Mouse (Mus musculus) megakaryocyte-erythroid progenitor cell, adult 5-6 weeks (primary cell): ENCODE measurements around the gene Pacsin2. TPM values are rescaled to one million over a fixed set of nuclear protein-coding genes. Genes with fewer than 3 reads are reported as not detected.

Experiments used
- ATAC-seq: replicated peaks from 2 replicates; pipeline ENCODE4 v1.8.0; 2016; ENCODE audit warnings: mild to moderate bottlenecking, inconsistent platforms; ENCODE audit not compliant: severe bottlenecking, poor library complexity, low FRiP score, low TSS enrichment
- total RNA-seq, 2 experiments: library from RNA; stranded (forward) in 1 of 2; stranded (reverse) in 1 of 2; fragments of 200-1000, 215-1000 nt in 1 of 2; fragments of >200 nt in 1 of 2; fragmentation: Nextera tagmentation in 1 of 2; gene quantifications; 2 replicates each; pipeline ENCODE4 v1.2.3; 2014 to 2017

Gene Pacsin2
- total RNA-seq, 2 experiments from 2014 or later, result 86.5 to 138 TPM

GRCm38 (mm10) chr15:83430986-83431763, 33.2 kb downstream of the Pacsin2 start:
- no peak for ATAC-seq

DNA sequence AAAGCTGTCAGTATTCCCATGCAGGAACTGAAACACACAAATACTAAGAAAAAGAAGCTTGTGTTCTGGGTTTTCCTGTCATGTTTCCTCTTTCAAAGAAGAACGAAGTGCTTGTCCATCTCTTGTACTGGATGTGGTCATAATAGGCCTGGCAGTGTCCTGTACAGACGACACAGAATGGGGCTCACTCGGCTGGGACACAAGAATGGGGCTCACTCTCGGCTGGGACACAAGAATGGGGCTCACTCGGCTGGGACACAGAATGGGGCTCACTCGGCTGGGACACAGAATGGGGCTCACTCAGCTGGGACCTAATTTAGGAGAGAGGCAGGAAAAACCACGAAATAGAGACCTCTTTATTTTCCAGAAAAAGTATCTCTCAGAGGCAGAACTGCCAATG, 34.0 kb downstream of the Pacsin2 start:
- ATAC-seq, result no peak

DNA sequence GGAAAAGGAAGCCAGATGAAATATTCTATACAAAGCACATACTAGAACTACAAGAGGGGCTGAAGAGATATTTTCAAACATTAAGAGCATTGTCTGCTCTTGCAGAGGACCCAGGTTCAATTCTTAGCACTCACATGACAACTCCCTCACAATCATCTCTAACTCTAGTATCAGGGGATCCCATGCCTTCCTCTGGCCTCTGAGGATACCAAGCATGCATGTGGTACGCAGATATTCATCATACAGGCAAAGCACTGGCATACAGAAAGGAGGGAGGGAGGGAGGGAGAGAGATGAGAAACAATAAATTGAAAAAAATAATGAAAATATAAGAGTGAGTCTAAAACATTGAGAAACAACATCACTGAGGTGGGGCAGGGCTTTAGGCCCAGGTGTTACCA, 35.8 kb downstream of the Pacsin2 start:
- ATAC-seq, result no peak

- 0 out of 2 replicates have a peak, but pooled peaks have one; percentile 12 for ATAC-seq
These were observed 36.9 kb downstream of the Pacsin2 start for GRCm38 (mm10) chr15:83427294-83428163.

- ATAC-seq, result no peak
These were observed 38.6 kb downstream of the Pacsin2 start for GRCm38 (mm10) chr15:83425794-83426193.

DNA sequence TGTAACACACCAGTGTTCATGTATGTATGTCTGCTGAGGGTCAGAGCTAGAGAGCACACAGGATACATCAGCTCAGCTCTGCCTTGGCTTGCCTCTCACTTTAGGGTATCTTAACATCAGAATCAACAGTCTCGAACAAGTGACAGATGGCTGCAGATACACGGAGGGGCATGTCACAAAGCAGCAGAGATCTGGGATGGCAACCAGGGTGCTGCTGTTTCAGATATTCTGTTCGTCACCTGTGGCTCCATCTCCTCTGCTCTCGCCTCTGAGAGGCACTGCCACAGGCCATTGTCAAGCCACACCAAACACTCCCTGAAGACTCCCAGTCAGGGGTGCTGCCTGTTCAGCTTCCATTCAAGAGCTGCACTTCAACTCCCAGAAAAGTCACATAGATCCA, 39.1 kb downstream of the Pacsin2 start:
- ATAC-seq, result peak; percentile 67

DNA sequence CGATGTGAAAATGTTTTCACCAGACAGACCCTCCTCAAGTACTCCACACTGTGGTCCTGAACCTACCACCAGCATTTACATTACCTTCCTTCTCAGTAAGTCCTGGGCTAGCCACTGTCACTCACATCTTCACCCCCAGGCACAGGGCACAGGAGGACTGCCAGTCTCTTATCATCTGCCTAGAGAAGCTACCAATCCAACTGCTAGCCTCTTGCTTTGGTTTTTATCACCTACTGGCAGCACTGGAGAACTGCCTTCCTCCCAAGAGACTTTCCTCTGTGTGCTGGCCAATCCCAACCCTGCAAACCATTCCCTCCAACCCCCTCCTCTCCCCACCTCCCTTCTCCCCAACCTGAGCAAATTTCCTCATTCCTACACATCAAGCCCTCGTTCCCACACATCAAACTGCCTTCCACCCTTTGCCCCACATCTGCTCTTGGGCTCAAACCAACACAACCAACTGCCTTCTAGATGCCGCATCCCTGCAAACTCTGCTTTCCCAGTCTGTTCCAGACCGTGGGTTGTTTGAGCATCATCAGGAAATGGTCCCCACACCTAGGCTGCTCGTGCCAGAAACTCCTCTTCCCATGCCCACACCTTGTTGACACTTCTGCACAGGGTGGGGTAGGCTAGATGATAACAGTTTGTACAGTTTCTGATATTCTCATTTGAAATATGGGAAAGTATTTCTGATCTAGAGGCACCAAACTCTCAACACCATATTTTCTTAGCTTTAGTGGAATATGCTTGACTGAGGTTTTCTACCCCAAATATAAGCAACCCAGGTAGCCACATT, 40.6 kb downstream of the Pacsin2 start:
- ATAC-seq, result peak; percentile 77

DNA sequence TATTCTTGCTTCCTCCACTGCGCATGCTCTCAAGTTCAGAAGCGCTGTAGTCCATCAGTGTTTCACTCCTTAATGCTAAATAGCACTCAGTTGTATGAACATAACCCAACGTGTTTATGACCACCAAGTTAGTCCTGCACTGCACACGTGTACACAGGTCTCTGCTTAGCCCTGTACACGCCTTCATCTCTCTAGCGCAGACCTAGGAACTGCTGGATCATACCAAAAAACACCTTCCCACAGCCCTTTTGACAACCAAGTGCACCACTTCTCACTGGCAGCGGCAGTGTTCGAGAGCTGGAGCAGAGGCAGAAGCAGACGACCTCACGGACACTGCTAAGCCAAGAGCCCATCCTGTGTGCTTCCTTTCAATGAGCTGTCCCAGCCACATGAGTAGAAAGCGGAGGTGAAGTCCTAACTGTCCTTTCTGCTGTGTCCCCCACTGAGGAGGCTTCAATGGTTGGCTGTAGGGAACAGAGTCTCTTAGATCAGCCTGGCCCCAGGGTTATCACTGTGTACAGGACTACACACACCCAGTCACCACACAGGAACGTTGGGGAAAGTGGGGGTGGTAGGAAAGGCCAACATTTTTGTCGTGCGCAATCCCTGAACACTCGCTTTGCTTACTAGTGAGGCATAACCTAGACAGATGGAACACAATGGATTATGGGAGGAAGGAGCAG, 42.0 kb downstream of the Pacsin2 start:
- peak; percentile 66 for ATAC-seq

DNA sequence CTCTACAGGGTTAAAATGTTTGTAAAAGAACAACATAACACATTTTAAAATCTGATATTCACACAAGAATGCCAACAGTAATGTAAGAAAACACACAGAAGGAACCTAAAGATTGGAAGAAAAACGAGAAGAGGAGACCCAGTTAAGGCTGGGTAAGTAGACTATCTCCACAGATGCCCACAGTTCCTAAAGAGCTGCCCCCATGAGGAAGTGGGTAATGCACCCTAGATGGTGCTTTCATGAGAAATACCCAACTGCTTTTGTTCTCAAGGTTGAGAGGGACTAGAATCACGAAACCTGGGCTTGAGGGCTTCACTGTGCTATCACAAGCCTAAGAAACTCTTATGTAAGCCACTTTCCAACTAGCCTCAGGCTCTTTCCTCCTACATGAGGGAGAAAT, 44.8 kb downstream of the Pacsin2 start:
- no peak for ATAC-seq

DNA sequence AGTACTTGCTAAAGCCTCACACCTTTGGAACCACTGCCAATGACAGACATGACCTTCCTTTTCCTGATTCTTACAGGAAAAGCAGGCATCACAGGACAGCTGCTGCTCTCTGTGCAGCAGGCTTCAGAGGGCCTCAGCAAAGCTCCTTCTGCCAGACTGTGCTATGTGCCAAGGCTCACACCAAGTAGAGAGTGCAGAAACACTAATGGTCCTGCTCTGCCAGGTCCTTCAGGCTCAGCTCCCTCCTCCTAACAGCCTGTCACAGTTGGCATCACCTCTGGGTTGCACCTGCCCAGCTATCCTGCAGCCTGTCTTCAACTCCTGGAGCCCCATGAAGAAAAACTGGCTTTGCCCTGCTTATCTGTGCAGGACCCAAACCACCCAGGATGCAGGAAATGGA, 45.7 kb downstream of the Pacsin2 start:
- 0 out of 2 replicates have a peak, but pooled peaks have one; percentile 17 for ATAC-seq

DNA sequence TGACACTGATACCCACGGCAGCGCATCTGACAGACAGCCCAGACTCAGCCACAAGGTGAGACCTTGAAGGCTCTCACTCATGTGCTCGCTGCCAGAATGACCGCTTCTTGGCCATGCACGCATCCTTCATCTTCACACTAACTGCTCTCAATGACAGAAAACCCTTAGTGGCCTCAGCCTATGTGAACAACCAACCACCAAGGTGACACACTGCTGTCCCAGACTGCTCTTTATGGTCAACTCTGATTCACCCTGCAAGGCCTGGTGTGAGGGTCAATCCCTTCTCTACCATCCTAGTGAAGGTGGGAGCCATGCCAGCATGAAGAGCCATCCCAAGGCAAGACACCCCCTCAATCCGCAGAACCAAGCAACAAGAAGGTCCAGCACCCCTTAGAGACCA, 46.5 kb downstream of the Pacsin2 start:
- ATAC-seq, result no peak

GRCm38 (mm10) chr15:83417407-83417806, 47.0 kb downstream of the Pacsin2 start:
- no peak for ATAC-seq

DNA sequence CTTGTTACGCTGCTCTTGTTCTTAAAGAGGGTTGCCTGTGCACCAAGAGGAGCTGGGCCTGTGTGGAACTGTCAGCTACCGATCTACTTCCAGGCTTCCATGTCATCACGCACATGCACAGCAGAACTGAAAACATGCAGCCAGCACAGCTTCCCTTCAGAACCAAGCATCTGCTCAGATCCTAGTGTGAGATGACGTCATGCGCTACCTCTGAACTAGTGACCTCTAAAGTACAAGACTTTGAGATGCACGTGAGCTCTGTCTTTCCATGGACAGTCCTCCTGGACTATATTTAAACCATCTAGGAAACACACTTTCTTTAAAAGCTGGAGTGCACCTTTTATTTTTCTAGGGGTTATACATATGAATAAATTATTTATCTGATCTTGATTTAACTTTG, 49.0 kb downstream of the Pacsin2 start:
- no peak for ATAC-seq

GRCm38 (mm10) chr15:83411616-83412015, 52.8 kb downstream of the Pacsin2 start:
- no peak for ATAC-seq

GRCm38 (mm10) chr15:83410735-83411134, 53.7 kb downstream of the Pacsin2 start:
- ATAC-seq, result no peak

GRCm38 (mm10) chr15:83410270-83410669, 54.1 kb downstream of the Pacsin2 start:
- ATAC-seq, result no peak

- ATAC-seq, result no peak
These were observed 55.5 kb downstream of the Pacsin2 start for GRCm38 (mm10) chr15:83408692-83409442.

DNA sequence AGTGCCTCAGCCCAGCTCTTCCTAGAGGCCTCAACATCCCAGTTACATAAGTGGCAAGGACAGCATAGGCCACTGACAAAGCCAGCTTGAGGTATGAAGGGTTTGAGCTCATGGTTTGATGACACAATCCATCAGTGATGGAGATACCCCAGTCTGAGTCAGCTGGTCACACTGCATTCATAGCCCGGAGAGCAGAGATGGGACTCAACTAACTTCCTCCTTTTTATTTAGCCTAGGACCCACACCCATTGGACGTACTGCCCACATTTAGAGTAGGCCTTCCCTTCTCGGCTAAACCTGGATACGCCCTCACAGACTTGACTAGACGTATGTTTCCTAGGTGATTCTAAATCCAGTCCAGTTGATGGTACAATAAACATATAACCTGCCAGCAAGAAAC, 56.2 kb downstream of the Pacsin2 start:
- ATAC-seq, result no peak

DNA sequence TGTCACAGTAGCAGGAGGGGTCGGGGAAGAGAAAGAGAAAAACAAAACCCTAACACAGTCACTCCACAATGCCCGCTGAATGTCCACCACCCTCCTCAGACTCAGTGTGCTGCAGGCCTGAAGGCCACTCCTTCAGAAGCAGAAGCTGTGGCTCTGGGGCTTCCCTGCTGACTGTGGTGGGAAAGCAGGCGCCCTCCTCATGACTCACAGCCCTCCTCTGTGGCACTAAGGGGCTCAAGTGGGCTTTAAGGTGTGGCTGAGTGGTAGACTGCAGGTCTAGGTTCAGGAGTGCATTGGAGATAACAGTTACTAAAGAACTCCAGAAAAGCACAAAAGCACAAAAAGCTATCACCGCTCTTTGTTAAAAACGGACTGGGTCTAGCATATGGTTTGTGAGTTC, 56.9 kb downstream of the Pacsin2 start:
- ATAC-seq, result no peak
